Mouse (Mus musculus) forelimb bud, embryonic 11.5 days (tissue): ENCODE data around the gene Spata5.

Source experiments
- DNase-seq: peaks from one replicate; pipeline ENCODE4 v3.0.0-alpha.2; 2012; ENCODE audit warnings: low read depth, low spot score

Gene Spata5

DNA sequence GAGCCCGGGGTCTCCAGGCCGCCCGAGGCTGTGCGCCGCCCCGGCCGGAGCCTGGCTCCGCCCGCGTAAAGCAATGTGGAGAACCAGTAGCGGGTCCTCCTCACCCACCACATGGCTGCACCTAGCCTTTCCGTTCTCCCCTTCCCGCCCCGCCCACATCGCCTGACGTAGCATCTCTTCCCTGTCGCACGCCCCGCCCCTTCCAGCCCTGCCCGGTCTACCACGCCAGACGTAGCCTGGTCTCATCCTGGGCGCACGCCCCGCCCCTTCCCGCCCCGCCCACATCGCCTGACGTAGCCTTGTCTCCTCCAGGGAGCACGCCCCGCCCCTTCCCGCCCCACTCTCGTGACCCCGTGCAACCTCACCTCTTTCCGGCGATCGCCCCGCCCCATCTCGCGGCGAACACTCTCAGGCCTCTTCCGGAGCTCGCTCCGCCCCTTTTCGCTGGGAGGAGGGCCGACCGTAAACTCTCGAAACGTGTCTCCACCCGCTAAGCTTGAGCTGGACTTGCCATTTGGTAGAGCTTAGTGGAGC lies at the start of gene Spata5:
Gene Spata5, plus strand, starts transcription at position 439 of the 534 bp plus-strand sequence.
- DNase-seq: peak; percentile 100

- no peak for DNase-seq
Observed at GRCm38 (mm10) chr3:37370407-37370806, 49.3 kb upstream of the Spata5 start.

DNA sequence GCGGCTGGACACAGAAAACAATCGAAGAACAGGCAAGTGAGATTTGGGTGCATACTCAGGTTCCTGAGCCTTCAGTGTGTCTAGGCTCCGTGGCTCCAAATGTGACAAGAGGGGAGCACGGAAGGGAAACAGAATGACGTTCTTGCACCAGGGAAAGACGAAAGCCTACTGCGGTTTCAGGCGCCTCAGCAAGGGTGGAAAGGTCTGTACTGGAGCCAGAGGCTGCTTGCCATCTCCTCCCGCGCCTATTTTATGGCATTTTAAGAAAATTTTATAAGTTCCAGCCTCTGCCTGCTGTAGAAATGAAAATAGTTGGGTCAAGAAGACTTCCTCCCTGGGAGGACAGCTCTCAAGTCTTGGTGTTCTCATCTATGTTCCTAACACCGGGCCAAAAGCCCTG lies 46.0 kb upstream of the Spata5 start:
- DNase-seq: no peak

GRCm38 (mm10) chr3:37377926-37378325 lies 41.8 kb upstream of the Spata5 start:
- DNase-seq: no peak

DNA sequence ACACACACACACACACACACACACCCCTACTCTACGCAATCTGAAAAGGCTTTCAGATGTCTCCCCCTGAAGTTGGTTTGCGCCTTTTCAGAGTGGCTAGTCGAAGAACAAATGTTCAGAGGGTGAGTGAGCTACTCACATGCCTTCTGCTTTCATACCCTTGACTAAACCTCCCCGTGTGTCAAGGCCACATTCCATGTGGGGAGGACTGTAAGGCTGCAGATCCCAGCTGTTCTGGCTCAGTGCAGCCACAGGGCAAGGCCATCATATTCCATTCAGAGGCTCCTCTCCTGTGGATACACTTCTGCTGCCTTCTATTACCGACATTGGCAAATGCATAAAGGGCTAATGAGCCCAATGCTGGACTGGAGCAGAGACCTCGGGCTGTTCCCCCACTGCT lies 41.3 kb upstream of the Spata5 start:
- no peak for DNase-seq

DNA sequence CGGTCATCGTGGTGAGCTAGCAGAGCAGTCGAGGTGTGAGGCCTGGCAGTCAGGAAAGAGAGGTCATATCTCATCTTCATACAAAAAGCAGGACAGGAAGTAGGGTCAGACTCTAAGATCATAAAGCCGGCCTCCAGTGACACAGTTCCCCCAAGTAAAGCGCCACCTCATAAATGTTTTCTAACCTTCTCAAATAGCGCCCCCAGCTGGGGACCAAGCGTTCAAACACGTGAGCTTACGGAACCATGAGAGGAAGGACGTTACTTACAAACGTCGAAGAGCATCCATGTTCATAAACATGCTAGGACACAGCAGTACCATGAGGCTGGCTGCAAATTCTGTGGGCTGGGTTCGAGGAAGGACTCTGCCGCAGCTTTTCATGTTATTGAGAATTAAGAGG lies 40.5 kb upstream of the Spata5 start:
- no peak for DNase-seq

DNA sequence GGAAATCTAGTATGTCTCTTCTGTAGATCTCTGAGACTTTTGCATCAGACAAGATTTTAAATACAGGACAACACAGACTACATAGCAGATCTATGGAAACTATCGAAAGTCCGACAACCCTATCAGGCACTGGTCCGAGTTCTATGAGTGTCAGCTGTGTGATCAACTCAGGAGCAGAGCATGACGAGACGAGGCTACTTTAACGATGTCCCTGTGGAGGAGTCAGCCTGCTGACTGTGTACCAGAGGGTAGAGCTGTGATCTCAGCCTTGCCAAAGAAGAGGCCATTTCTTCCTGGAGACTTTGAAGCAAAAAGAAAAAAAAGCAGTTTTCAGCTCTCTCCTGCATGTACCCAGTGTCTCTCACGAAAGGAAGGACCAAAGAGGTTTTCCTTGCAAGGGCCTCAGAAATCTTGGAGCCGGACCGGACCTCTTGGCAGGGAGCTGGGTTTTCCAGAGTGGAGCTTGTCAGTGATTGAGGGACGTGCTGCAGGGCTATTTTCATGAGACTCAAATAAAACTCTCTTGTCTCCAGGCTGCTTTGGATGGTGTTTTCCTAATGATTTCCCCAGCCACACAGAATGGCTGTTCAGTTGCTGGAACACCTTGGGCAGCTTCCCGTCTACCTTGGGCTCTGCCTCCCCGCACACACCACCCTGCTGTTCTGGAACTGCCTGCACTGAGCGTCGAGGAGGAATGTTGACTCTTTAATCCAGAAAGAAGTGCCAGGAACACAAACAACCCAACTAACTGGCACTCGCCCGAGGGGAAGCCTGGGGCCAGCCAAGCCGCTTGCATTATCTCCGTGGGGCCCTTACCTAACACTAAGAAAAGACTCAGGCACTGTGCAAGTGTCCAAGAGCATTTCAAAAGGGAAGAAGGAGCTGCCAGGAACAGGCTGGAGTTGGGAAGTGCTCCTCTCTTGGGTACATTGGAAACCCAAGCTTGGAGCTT lies 39.5 kb upstream of the Spata5 start:
- no peak for DNase-seq

GRCm38 (mm10) chr3:37381457-37381856 lies 38.2 kb upstream of the Spata5 start:
- DNase-seq: no peak

GRCm38 (mm10) chr3:37383096-37383765 lies 36.5 kb upstream of the Spata5 start:
- peak; percentile 70 for DNase-seq

DNA sequence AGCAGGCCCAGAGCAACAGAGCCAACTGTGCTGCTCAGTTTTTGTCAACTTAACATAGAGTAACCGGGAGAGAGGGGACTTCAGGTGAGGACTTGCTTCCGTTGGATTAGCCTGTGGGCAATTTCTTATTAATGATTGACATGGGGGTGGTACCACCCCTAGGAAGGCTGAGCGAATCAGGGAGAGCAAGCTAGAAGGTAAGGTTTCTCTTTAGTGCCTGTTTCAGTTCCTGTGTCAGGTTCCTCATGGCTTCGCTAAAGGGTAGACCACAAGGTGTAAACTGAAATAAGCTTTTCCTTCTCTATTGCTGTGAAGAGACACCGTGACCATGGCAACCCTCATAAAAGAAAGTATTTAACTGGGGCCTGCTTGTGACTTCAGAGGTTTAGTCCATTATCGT lies 32.4 kb upstream of the Spata5 start:
- no peak for DNase-seq

GRCm38 (mm10) chr3:37396930-37397608 lies 22.6 kb upstream of the Spata5 start:
- DNase-seq: no peak

GRCm38 (mm10) chr3:37397646-37398045 lies 22.1 kb upstream of the Spata5 start:
- no peak for DNase-seq

DNA sequence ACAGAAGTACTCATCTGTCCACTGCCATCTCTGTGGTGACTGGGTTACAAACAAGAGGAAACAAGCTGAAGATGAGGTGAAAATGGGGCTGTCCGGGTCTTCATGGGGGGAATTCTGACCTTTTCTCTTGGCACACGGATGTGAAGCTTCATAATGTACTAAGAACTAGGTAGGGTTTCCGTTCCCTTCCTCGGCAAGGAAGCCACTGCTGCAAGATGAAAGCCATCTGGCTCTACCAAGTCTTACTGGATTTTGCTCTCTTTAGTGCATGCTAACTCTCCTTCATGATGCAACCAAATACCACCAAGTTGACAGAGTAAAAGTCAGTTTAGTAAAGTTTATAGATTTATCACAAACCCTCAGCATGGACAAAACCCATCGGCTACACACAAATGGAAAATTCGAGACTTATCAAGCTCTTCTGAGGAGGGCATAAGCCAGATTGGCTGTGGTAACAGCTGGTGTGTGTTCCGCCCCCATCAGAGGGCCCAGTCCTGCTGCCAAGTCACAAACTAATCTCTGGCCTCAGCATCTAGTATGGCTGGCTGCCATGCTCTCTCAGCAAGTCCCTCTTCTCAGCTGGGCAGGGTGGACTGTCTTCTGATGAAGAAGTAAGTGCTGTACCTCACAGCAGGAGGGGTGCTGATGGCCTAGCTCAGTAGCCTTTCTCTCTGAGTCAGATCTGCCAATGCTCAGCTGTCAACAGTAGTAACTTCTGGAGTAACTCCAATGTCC lies 20.9 kb upstream of the Spata5 start:
- no peak for DNase-seq

- DNase-seq: peak; percentile 56
Observed at GRCm38 (mm10) chr3:37401729-37402610, 17.7 kb upstream of the Spata5 start.

DNA sequence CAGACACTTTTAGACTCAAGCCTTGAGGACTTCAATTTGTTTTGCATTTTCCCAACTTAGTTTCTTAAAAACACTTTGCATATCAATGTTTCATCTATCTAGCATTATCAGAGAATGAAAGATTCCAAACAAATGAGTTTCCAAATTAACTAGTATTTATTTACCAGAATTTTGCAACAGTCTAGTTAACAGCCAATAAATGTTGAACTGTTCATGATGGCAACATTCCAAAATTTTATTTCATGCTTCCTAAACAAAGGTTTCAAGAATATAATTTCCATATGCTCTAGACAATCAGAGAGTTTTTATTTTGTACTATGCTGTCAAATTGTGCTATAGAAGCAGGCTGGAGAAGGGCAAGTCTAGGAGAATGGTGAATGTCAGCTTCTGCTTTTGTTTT lies 12.1 kb upstream of the Spata5 start:
- no peak for DNase-seq

- DNase-seq: no peak
Observed at GRCm38 (mm10) chr3:37413446-37413845, 6.2 kb upstream of the Spata5 start.

GRCm38 (mm10) chr3:37414413-37414960 lies 5.2 kb upstream of the Spata5 start:
- peak; percentile 78 for DNase-seq

DNA sequence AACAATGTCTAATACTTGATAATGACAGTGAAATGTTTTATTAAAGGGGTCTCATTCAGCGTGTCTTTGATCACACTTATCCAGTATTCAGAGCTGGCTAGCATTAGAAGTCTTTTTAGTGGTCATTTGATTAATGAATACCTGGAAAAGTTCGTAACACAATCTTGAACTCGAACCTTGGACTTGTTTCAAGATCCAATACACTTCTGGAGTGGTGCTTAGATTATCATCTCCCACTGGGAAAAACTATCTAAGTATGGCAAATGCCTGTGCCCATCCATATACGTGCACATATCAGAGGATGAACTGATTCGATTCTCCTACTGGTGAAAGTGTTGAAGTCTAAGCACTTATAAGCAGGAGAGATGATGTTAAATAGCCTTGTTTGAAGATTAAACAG lies 1.4 kb upstream of the Spata5 start:
- no peak for DNase-seq

DNA sequence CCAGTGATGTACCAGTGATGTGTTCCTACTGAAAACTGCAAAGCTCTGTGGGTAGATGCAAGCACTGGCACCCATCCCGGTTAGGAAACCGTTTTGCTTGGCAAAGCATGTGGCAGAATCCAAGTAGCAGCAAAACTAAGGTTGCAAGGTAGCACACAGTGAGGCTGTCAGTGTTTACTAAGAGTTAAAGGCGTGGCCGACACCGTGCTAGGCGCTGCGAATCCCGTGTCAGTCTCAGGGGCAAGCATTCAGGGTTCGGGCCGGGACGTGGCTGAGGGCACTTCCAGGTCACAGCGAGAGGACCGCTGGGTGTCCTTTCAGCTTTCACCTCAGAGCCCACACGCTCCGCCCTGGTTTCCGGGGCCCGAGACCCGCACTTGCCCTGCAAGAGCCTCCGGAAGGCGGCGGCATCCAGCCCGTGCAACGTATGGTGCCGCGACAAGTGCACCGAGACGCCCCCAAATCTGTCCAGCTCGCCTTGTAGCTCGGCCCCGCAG lies 687 bp upstream of the Spata5 start:
- DNase-seq: peak; percentile 17

- DNase-seq: peak; percentile 98
Observed at GRCm38 (mm10) chr3:37420072-37420471, 376 bp downstream of the Spata5 start, which contains the start of gene Nudt6. Gene Nudt6 (minus strand): TSS chr3:37420211.
